Comparison of ENCODE assay signal across 9 mouse cellular contexts in the genomic region with DNA sequence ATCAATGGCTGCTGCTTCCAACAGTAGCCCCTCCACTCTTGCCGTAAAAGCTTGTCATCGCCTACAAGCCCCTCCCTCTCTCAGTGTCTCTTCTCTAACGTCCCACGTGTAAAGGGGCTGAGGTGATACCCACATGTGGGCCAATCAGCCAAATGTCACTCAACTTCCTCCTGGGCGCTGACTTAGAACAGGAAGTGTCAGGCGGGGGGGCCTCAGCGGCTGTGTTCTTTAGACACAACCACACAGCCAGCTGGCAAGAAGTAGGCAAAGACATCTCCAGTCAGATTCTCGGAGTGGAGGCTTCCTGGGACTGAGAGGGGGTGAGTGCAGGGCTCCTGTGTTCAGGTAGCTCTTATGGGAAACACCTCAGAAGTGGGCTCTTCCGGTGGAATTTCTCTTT. TPM values are rescaled to one million over a fixed set of nuclear protein-coding genes. Genes with fewer than 3 reads are reported as not detected.
DNase-seq lines count a peak whose midpoint lies in the region; ATAC-seq and TF ChIP-seq lines count a peak whose summit lies in the region.
"Had no signal": no experiment of that assay in that cellular context is flagged by ENCODE, and none has a peak within 500 bp of the region (broad histone marks: within the 10 kb centered on the region; RNA-seq: fewer than 3 reads in every experiment).

A gene (plus strand): TSS at position 113 of the 400 bp plus-strand sequence.

- WGBS in large intestine, adult 2 months = 54% methylated on average over 9 of the region's 9 CpGs
- WGBS in midbrain, embryonic 11.5 days = 77% methylated on average over 9 of the region's 9 CpGs
- WGBS in cerebellum, adult 2 months = 65% methylated on average over 9 of the region's 9 CpGs
- WGBS in intestine, embryonic 16.5 days = 63% methylated on average over 9 of the region's 9 CpGs

- ATAC-seq in midbrain, embryonic 11.5 days (ENCODE audit: low FRiP score) = no peak
- no peak for ATAC-seq in intestine, embryonic 16.5 days

- no peak for TF ChIP-seq CTCF in CH12.LX (conservative IDR thresholded peaks at IDR 0.05 in 1 of 2, IDR thresholded peaks at IDR 0.05 in 1 of 2; ENCODE audit: low read depth in 2 of 2, low read length in 2 of 2)
- no peak for TF ChIP-seq CTCF in cerebellum, adult 2 months (IDR thresholded peaks at IDR 0.05; ENCODE audit: borderline replicate concordance, insufficient read depth, low read depth, low read length)

- no peak for TF ChIP-seq EP300 in CH12.LX (IDR thresholded peaks at IDR 0.05; ENCODE audit: low read length)

- in situ Hi-C loops in CH12.LX (cut with MboI; ENCODE audit: low pct_ligation_motif_present, low pct_unique_long_range_greater_than_20kb, low sequenced_read_pairs) = no loop called here

- H3K4me3 ChIP-seq in CH12.LX (replicated peaks in 1 of 3; ENCODE audit: low read depth in 2 of 3, low read length in 2 of 3, poor library complexity in 1 of 3) = peak within 1 kb of the TSS; percentile 71 to 77 (median 72)
- H3K4me3 ChIP-seq in midbrain, embryonic 11.5 days (ENCODE audit: low read depth, low read length) = no peak within 1 kb of the TSS
- H3K4me3 ChIP-seq in cerebellum, adult 2 months (replicated peaks; ENCODE audit: insufficient read depth, low read depth, low read length) = no peak within 1 kb of the TSS
- H3K4me3 ChIP-seq in intestine, embryonic 16.5 days (ENCODE audit: low read length) = no peak within 1 kb of the TSS; the same call in 1 of the 2 replicates
- H3K4me3 ChIP-seq: neural tube, embryonic 15.5 days had no signal

- no peak for TF ChIP-seq RAD21 in CH12.LX (IDR thresholded peaks at IDR 0.05; ENCODE audit: low read depth, low read length)

- peak; percentile 79 for TF ChIP-seq POLR2A in CH12.LX (IDR thresholded peaks at IDR 0.05; ENCODE audit: low read depth, low read length)
- no peak for TF ChIP-seq POLR2A in cerebellum, adult 2 months (IDR thresholded peaks at IDR 0.05; ENCODE audit: borderline replicate concordance, insufficient read depth, low read length)

- H3K36me3 ChIP-seq in CH12.LX (replicated peaks in 1 of 2; ENCODE audit: control insufficient read depth in 1 of 2, insufficient read depth in 1 of 2, low read length in 1 of 2) = peaks cover 0 to 43% of the 10 kb centered on the region in 2 experiments
- no peaks in the 10 kb centered on the region for H3K36me3 ChIP-seq in midbrain, embryonic 11.5 days (ENCODE audit: control insufficient read depth, insufficient read depth, low read length)
- H3K36me3 ChIP-seq in intestine, embryonic 16.5 days (ENCODE audit: control insufficient read depth, insufficient read depth, low read length) = no peaks in the 10 kb centered on the region
- H3K36me3 ChIP-seq: neural tube, embryonic 15.5 days had no signal

- no peaks in the 10 kb centered on the region for H3K27me3 ChIP-seq in CH12.LX (replicated peaks)
- H3K27me3 ChIP-seq in midbrain, embryonic 11.5 days (ENCODE audit: control insufficient read depth, insufficient read depth, low read length) = no peaks in the 10 kb centered on the region
- no peaks in the 10 kb centered on the region for H3K27me3 ChIP-seq in cerebellum, adult 2 months (ENCODE audit: control insufficient read depth, insufficient read depth, low read length)
- no peaks in the 10 kb centered on the region for H3K27me3 ChIP-seq in intestine, embryonic 16.5 days (replicated peaks; ENCODE audit: control insufficient read depth, insufficient read depth, low read length)
- H3K27me3 ChIP-seq: neural tube, embryonic 15.5 days had no signal

- H3K4me1 ChIP-seq in CH12.LX (ENCODE audit: control insufficient read depth in 1 of 2, insufficient read depth in 2 of 2) = peaks cover 9 to 64% of the 10 kb centered on the region in 2 experiments
- H3K4me1 ChIP-seq in midbrain, embryonic 11.5 days (ENCODE audit: control insufficient read depth, insufficient read depth, low read length) = no peaks in the 10 kb centered on the region
- H3K4me1 ChIP-seq in cerebellum, adult 2 months (ENCODE audit: control insufficient read depth, insufficient read depth, low read length) = no peaks in the 10 kb centered on the region
- H3K4me1 ChIP-seq in intestine, embryonic 16.5 days (ENCODE audit: control insufficient read depth, insufficient read depth, low read length) = 0 out of 2 replicates have a peak, but pooled peaks cover 3% of the 10 kb centered on the region
- H3K4me1 ChIP-seq: neural tube, embryonic 15.5 days had no signal

- H3K9me3 ChIP-seq in CH12.LX (replicated peaks; ENCODE audit: low read length) = peaks cover 4% of the 10 kb centered on the region
- no peaks in the 10 kb centered on the region for H3K9me3 ChIP-seq in midbrain, embryonic 11.5 days (ENCODE audit: control insufficient read depth, low read length)
- H3K9me3 ChIP-seq in intestine, embryonic 16.5 days (ENCODE audit: control insufficient read depth, low read length) = no peaks in the 10 kb centered on the region
- H3K9me3 ChIP-seq: neural tube, embryonic 15.5 days had no signal

- no peaks in the 10 kb centered on the region for H3K79me2 ChIP-seq in CH12.LX (replicated peaks; ENCODE audit: control insufficient read depth, extremely low read depth, insufficient read depth, poor library complexity, severe bottlenecking)

- H3K4me2 ChIP-seq in CH12.LX (ENCODE audit: insufficient read depth, low read depth, poor library complexity, severe bottlenecking) = peak within 1 kb of the TSS; percentile 57
- no peak within 1 kb of the TSS for H3K4me2 ChIP-seq in midbrain, embryonic 11.5 days
- H3K4me2 ChIP-seq in intestine, embryonic 16.5 days (ENCODE audit: low read depth, low read length) = no peak within 1 kb of the TSS
- H3K4me2 ChIP-seq: neural tube, embryonic 15.5 days had no signal

- H3K9ac ChIP-seq in CH12.LX (ENCODE audit: insufficient read depth, low read depth) = peak within 1 kb of the TSS; percentile 62
- H3K9ac ChIP-seq in midbrain, embryonic 11.5 days (ENCODE audit: low read length) = no peak within 1 kb of the TSS
- H3K9ac ChIP-seq in intestine, embryonic 16.5 days (ENCODE audit: low read depth, low read length) = no peak within 1 kb of the TSS
- H3K9ac ChIP-seq: neural tube, embryonic 15.5 days had no signal

- dilution Hi-C loops in CH12.LX (cut with MboI; ENCODE audit: extremely low pct_ligation_motif_present, extremely low pct_unique_long_range_greater_than_20kb, low sequenced_read_pairs) = no loop called here

- peak; percentile 87 for DNase-seq in A20 (ENCODE audit: low read depth, low spot score)
- peak; percentile 88 for DNase-seq in CH12.LX (ENCODE audit: extremely low read depth)
- DNase-seq in large intestine, adult 2 months (ENCODE audit: low read depth, low spot score) = no peak
- peak; percentile 86 for DNase-seq in naive thymus-derived CD4-positive, alpha-beta T cell, adult 2 months (ENCODE audit: low read depth)
- DNase-seq in right cerebral cortex, adult 18-20 months = no peak
- no peak for DNase-seq in midbrain, embryonic 11.5 days (ENCODE audit: low spot score, missing footprints)
- no peak for DNase-seq in cerebellum, adult 2 months

- H3K27ac ChIP-seq in CH12.LX (ENCODE audit: insufficient read depth, low read depth) = no peak within 1 kb of the TSS
- no peak within 1 kb of the TSS for H3K27ac ChIP-seq in midbrain, embryonic 11.5 days (ENCODE audit: low read depth, low read length)
- no peak within 1 kb of the TSS for H3K27ac ChIP-seq in cerebellum, adult 2 months (ENCODE audit: insufficient read depth, low read length)
- no peak within 1 kb of the TSS; the same call in 1 of the 2 replicates for H3K27ac ChIP-seq in intestine, embryonic 16.5 days (ENCODE audit: low read length)
- H3K27ac ChIP-seq: neural tube, embryonic 15.5 days had no signal

TF ChIP-seq in CH12.LX, 34 proteins besides CTCF, POLR2A, EP300 and RAD21 (continues in another document):
- TF ChIP-seq KAT2A (IDR thresholded peaks at IDR 0.05; ENCODE audit: insufficient replicate concordance, low read length) = no peak
- peak; percentile 79 for TF ChIP-seq MAZ (IDR thresholded peaks at IDR 0.05; ENCODE audit: low read depth, low read length)
- no peak for TF ChIP-seq MEF2A (IDR thresholded peaks at IDR 0.05; ENCODE audit: borderline replicate concordance, low read depth, low read length)
- peak; percentile 35; the same call in 1 of the 2 replicates for TF ChIP-seq ETS1 (conservative IDR thresholded peaks at IDR 0.05; ENCODE audit: low read depth, low read length)
- 0 out of 2 replicates have a peak, but pooled peaks have one; percentile 61 for TF ChIP-seq POLR2AphosphoS2 (IDR thresholded peaks at IDR 0.05; ENCODE audit: low read depth, low read length)
- TF ChIP-seq SIN3A (IDR thresholded peaks at IDR 0.05; ENCODE audit: low read length) = peak; percentile 98
- TF ChIP-seq NELFE (IDR thresholded peaks at IDR 0.05; ENCODE audit: low read depth, low read length) = peak; percentile 73
- no peak for TF ChIP-seq USF1 (IDR thresholded peaks at IDR 0.05; ENCODE audit: low read depth, low read length)
- no peak for TF ChIP-seq USF2 (conservative IDR thresholded peaks at IDR 0.05; ENCODE audit: low read depth, low read length)
- no peak for TF ChIP-seq SMC3 (IDR thresholded peaks at IDR 0.05; ENCODE audit: low read depth, low read length)
- no peak for TF ChIP-seq GABPA (IDR thresholded peaks at IDR 0.05; ENCODE audit: insufficient replicate concordance, low read depth, low read length)
- TF ChIP-seq IRF4 (IDR thresholded peaks at IDR 0.05; ENCODE audit: low read depth, low read length) = peak; percentile 58; the same call in 1 of the 2 replicates
- no peak for TF ChIP-seq ZC3H11A (IDR thresholded peaks at IDR 0.05; ENCODE audit: low read depth, low read length)
- no peak for TF ChIP-seq CHD2 (IDR thresholded peaks at IDR 0.05; ENCODE audit: low read length)
- TF ChIP-seq HCFC1 (IDR thresholded peaks at IDR 0.05; ENCODE audit: low read depth, low read length) = peak; percentile 61
- TF ChIP-seq JUN (IDR thresholded peaks at IDR 0.05; ENCODE audit: insufficient read depth, low read depth, low read length) = no peak
- peak; percentile 66; the same call in 1 of the 2 replicates for TF ChIP-seq TBP (conservative IDR thresholded peaks at IDR 0.05; ENCODE audit: low read depth, low read length)
- no peak for TF ChIP-seq UBTF (IDR thresholded peaks at IDR 0.05; ENCODE audit: low read depth, low read length)
- no peak for TF ChIP-seq RCOR1 (conservative IDR thresholded peaks at IDR 0.05; ENCODE audit: low read depth, low read length)
- TF ChIP-seq CHD1 (IDR thresholded peaks at IDR 0.05; ENCODE audit: low read depth, low read length) = no peak
- TF ChIP-seq ZNF384 (IDR thresholded peaks at IDR 0.05; ENCODE audit: low read depth, low read length) = no peak

RNA-seq across cellular contexts. Expression of the gene that starts here (rescaled TPM):
- total RNA-seq in CH12.LX (2012; rRNA removed) = 32.2 and 32.6 TPM in 2 replicates
- 40.2 and 40.3 TPM in 2 replicates for total RNA-seq in CH12.LX (2014; rRNA removed)
- polyA plus RNA-seq in CH12.LX (2012; ENCODE audit: insufficient read length, low read depth) = 52.2 and 54.1 TPM in 2 replicates
- 19.2 and 25.3 TPM in 2 replicates for polyA plus RNA-seq in large intestine, adult 2 months (2012; rRNA removed)
- 0.57 and 0.59 TPM in 2 replicates for polyA plus RNA-seq in midbrain, embryonic 11.5 days (2014; fragmentation: Nextera tagmentation; extraction: Ambion mirVana)
- polyA plus RNA-seq in cerebellum, adult 2 months (2012; rRNA removed) = 2.3 and 2.4 TPM in 2 replicates
- 3.8 and 3.9 TPM in 2 replicates for polyA plus RNA-seq in intestine, embryonic 16.5 days (2015; fragmentation: Nextera tagmentation; extraction: Ambion mirVana)

Comparison
In these comparisons a context has a peak if more than half of its experiments do, and no peak if none do; other contexts are left out.
1. DNase-seq: peak in A20 (single experiment), CH12.LX (single experiment) and naive thymus-derived CD4-positive, alpha-beta T cell, adult 2 months (single experiment); none in large intestine, adult 2 months (single experiment), right cerebral cortex, adult 18-20 months (single experiment), midbrain, embryonic 11.5 days (single experiment) and cerebellum, adult 2 months (0 of 2).
2. H3K4me3 ChIP-seq: peak in CH12.LX (3 of 3); none in midbrain, embryonic 11.5 days (single experiment), cerebellum, adult 2 months (single experiment) and intestine, embryonic 16.5 days (single experiment).